Mouse (Mus musculus) midbrain, embryonic 12.5 days (tissue): ENCODE data around the gene Etaa1. TPM values are rescaled to one million over a fixed set of nuclear protein-coding genes. Genes with fewer than 3 reads are reported as not detected.
"Not testable (repeated sequence)": the region's sequence is repeated elsewhere in the genome, so short reads cannot be mapped to it uniquely, and the experiment has no call there.

ENCODE experiments used
- ATAC-seq: fragments of 200-750 bp; cut with Nextera tagmentation; 2 replicates; pipeline ENCODE4 v1.8.0; 2017; ENCODE audit warnings: low read depth, moderate TSS enrichment, moderate library complexity; ENCODE audit not compliant: low FRiP score
- H3K27ac ChIP-seq: fragments of 300-500 bp; sonication (generic); replicated peaks from 2 replicates; pipeline ENCODE4 v1.5.1; 2016; ENCODE audit warnings: mild to moderate bottlenecking
- H3K27me3 ChIP-seq: fragments of 300-500 bp; sonication (generic); 2 replicates; pipeline ENCODE4 v1.6.1; 2016; ENCODE audit warnings: mild to moderate bottlenecking
- H3K36me3 ChIP-seq: fragments of 300-500 bp; sonication (generic); 2 replicates; pipeline ENCODE4 v1.6.1; 2016
- H3K4me1 ChIP-seq: fragments of 300-500 bp; sonication (generic); 2 replicates; pipeline ENCODE4 v1.6.1; 2016
- H3K4me2 ChIP-seq: fragments of 300-500 bp; sonication (generic); replicated peaks from 2 replicates; pipeline ENCODE4 v1.6.1; 2016; ENCODE audit warnings: mild to moderate bottlenecking, moderate library complexity
- H3K4me3 ChIP-seq: fragments of 300-500 bp; sonication (generic); 2 replicates; pipeline ENCODE4 v1.5.1; 2016; ENCODE audit warnings: mild to moderate bottlenecking
- H3K9ac ChIP-seq: fragments of 300-500 bp; sonication (generic); replicated peaks from 2 replicates; pipeline ENCODE4 v1.6.1; 2016; ENCODE audit warnings: mild to moderate bottlenecking, moderate library complexity
- H3K9me3 ChIP-seq: fragments of 300-500 bp; sonication (generic); 2 replicates; pipeline ENCODE4 v1.6.1; 2016; ENCODE audit warnings: mild to moderate bottlenecking
- WGBS: fragments of 180-500 bp; shearing (Covaris S2); methylation state at CpG from one replicate; pipeline ENCODE4 v1.1.7; 2016; 5-methylcytosine and 5-hydroxymethylcytosine counted together
- polyA plus RNA-seq: library from polyadenylated mRNA; unstranded; fragments of >200 nt; fragmentation: Nextera tagmentation; extraction: Ambion mirVana; gene quantifications from 2 replicates; pipeline ENCODE4 v1.2.1, GENCODE M21; 2016

Etaa1 gene
- polyA plus RNA-seq, 1 experiment from 2014 or later = 15.4 TPM

DNA sequence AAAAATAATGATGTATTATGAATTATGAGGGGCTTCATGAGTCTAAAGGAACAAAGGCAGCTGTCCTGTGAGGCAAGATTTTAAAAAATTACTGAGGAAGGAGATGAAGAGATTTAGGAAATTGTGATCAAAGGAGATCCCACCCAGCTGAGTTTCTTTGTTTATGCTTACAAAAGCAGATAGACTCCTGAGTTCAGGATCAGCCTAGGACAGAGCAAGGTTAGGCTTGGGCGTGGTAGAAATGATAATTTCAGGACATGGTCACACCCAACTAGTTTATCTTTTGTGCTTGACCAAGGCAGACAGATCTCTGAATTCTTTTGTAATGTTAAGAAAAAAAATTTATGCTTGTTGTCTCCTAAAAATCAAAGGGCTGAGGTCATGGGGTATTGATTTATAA lies 37.2 kb downstream of the Etaa1 start:
- no peak for ATAC-seq
- Histone ChIP-seq H3K9me3 (no peaks in the 10 kb centered on the region), H3K27me3 (no peaks in the 10 kb centered on the region), H3K9ac (no peak overlapping the region), H3K4me1 (no peaks in the 10 kb centered on the region), H3K27ac (no peak overlapping the region), H3K4me3 (no peak overlapping the region), H3K36me3 (no peaks in the 10 kb centered on the region), H3K4me2 (no peak overlapping the region)
- 78% methylated on average over 1 of the region's 1 CpGs for WGBS

DNA sequence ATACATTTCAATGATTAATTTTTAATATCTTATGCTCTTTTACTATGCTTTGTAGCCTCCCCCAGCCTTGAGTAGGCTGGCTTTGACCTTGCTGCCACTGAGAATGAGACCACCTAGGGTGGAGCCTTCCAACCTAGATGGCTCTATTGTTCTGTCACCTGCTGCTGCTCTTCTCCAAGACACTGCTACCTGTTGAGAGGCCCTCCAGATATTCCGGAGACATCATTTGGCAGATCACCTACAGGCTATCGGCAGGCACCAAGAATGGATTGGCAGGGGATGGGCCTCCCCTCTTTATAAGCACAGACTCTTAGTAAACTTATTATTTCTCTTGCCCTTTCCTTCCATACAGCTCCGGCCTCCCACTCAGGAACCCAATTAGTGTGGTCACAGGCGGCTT lies 52.7 kb downstream of the Etaa1 start:
- not testable (repeated sequence) for H3K27me3 ChIP-seq, H3K4me2 ChIP-seq, H3K36me3 ChIP-seq, H3K9ac ChIP-seq, H3K9me3 ChIP-seq, H3K27ac ChIP-seq, H3K4me1 ChIP-seq, H3K4me3 ChIP-seq, ATAC-seq
- 90% methylated on average over 4 of the region's 4 CpGs for WGBS
